25 mouse cellular contexts compared by ENCODE assay signal in the genomic region with DNA sequence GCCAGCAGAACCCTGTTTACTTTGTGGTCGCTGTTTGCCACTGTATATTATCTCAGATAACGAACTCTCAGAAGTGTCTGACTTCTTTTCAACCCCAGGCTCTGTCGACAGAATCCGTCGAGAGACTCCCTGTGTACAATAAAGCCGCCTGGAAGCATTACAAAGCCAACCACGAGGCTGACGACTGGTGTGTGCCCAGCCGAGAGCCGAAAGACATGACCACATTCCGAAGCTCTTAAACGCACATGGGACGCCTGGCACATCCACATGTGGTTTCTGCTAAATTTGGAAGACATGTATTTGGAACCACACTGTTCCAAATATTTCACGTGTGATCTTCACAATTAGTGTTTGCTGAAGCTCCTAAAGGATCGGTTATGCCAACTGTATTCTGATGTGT. TPM values are rescaled to one million over a fixed set of nuclear protein-coding genes. Genes with fewer than 3 reads are reported as not detected.
DNase-seq lines count a peak whose midpoint lies in the region; ATAC-seq and TF ChIP-seq lines count a peak whose summit lies in the region.
"Had no signal": no experiment of that assay in that cellular context is flagged by ENCODE, and none has a peak within 500 bp of the region (broad histone marks: within the 10 kb centered on the region; RNA-seq: fewer than 3 reads in every experiment).

No protein-coding gene starts in this region.

- H3K36me3 ChIP-seq in heart, embryonic 12.5 days: peaks cover 20% of the 10 kb centered on the region
- peaks cover 60% of the 10 kb centered on the region for H3K36me3 ChIP-seq in heart, embryonic 13.5 days
- peaks cover 40% of the 10 kb centered on the region for H3K36me3 ChIP-seq in heart, postnatal 0 days (replicated peaks; ENCODE audit: control insufficient read depth, insufficient read depth, low read length)
- H3K36me3 ChIP-seq: hindbrain, embryonic 13.5 days had no signal

- peak; percentile 47 to 55 for DNase-seq in heart, adult 18-20 months
- DNase-seq in heart, postnatal 0 days (ENCODE audit: low spot score): no peak
- DNase-seq in heart, postnatal 4 days: peak; percentile 46
- no peak for DNase-seq in lung, postnatal 4 days
- DNase-seq: adrenal gland, adult 2 months; adrenal gland, postnatal 25 days; cerebellum, adult 11-12 months; cerebellum, adult 8-10 months; cerebellum, postnatal 10 days; cerebellum, postnatal 36 days; embryo, embryonic 11 days; forebrain, postnatal 0 days; gastrocnemius, adult 2 months; gastrocnemius, postnatal 14 days; kidney, adult 11 months; kidney, adult 8-10 months had no signal

- no peak overlapping the region for H3K4me3 ChIP-seq in heart, embryonic 12.5 days
- no peak overlapping the region for H3K4me3 ChIP-seq in heart, embryonic 13.5 days
- H3K4me3 ChIP-seq in heart, postnatal 0 days (ENCODE audit: low read depth, low read length): no peak overlapping the region
- H3K4me3 ChIP-seq: embryonic facial prominence, embryonic 15.5 days; gastrocnemius, adult 2 months; hindbrain, embryonic 10.5 days; hindbrain, embryonic 13.5 days; intestine, embryonic 15.5 days had no signal

- ATAC-seq in heart, embryonic 12.5 days (ENCODE audit: insufficient number of reproducible peaks, low FRiP score): no peak
- ATAC-seq in heart, embryonic 13.5 days (ENCODE audit: extremely low read depth, insufficient number of reproducible peaks, low FRiP score, low TSS enrichment): no peak
- peak; percentile 67 for ATAC-seq in heart, postnatal 0 days (ENCODE audit: insufficient read depth, low read depth)
- ATAC-seq: CD4-positive, CD25-positive, alpha-beta regulatory T cell, adult 4 months; forebrain, embryonic 14.5 days; forebrain, postnatal 0 days; hindbrain, embryonic 16.5 days; intestine, embryonic 15.5 days had no signal

- no peaks in the 10 kb centered on the region for H3K27me3 ChIP-seq in heart, embryonic 12.5 days (replicated peaks)
- H3K27me3 ChIP-seq in heart, embryonic 13.5 days (replicated peaks): no peaks in the 10 kb centered on the region
- H3K27me3 ChIP-seq in heart, postnatal 0 days (ENCODE audit: control insufficient read depth, insufficient read depth, low read length): no peaks in the 10 kb centered on the region
- H3K27me3 ChIP-seq: embryonic facial prominence, embryonic 15.5 days; hindbrain, embryonic 13.5 days; intestine, embryonic 15.5 days had no signal

- TF ChIP-seq EP300 in heart, postnatal 0 days (IDR thresholded peaks at IDR 0.05; ENCODE audit: low read depth): no peak

- H3K9me3 ChIP-seq in heart, embryonic 12.5 days (replicated peaks): no peaks in the 10 kb centered on the region
- H3K9me3 ChIP-seq in heart, embryonic 13.5 days: no peaks in the 10 kb centered on the region
- H3K9me3 ChIP-seq in heart, postnatal 0 days (replicated peaks; ENCODE audit: control insufficient read depth, low read length): no peaks in the 10 kb centered on the region
- H3K9me3 ChIP-seq: embryonic facial prominence, embryonic 15.5 days; hindbrain, embryonic 10.5 days; hindbrain, embryonic 13.5 days; intestine, embryonic 15.5 days had no signal

- no peak overlapping the region for H3K4me2 ChIP-seq in heart, embryonic 12.5 days
- H3K4me2 ChIP-seq in heart, embryonic 13.5 days: no peak overlapping the region
- H3K4me2 ChIP-seq in heart, postnatal 0 days (ENCODE audit: low read depth, low read length): no peak overlapping the region
- H3K4me2 ChIP-seq: embryonic facial prominence, embryonic 15.5 days; hindbrain, embryonic 13.5 days; intestine, embryonic 15.5 days had no signal

- peaks cover 12% of the 10 kb centered on the region for H3K4me1 ChIP-seq in heart, embryonic 12.5 days (replicated peaks)
- peaks cover 19% of the 10 kb centered on the region for H3K4me1 ChIP-seq in heart, embryonic 13.5 days
- H3K4me1 ChIP-seq in heart, postnatal 0 days (ENCODE audit: control insufficient read depth, insufficient read depth): no peaks in the 10 kb centered on the region
- H3K4me1 ChIP-seq: embryonic facial prominence, embryonic 15.5 days; hindbrain, embryonic 13.5 days; intestine, embryonic 15.5 days had no signal

- no peak overlapping the region for H3K27ac ChIP-seq in heart, embryonic 12.5 days (ENCODE audit: poor library complexity, severe bottlenecking)
- H3K27ac ChIP-seq in heart, embryonic 13.5 days (replicated peaks): 0 out of 2 replicates have a peak overlapping the region, but pooled peaks have one; percentile 9
- no peak overlapping the region for H3K27ac ChIP-seq in heart, postnatal 0 days (ENCODE audit: low read depth)
- H3K27ac ChIP-seq: embryonic facial prominence, embryonic 15.5 days; gastrocnemius, adult 2 months; hindbrain, embryonic 10.5 days; hindbrain, embryonic 13.5 days; intestine, embryonic 15.5 days had no signal

- no peak for TF ChIP-seq CTCF in heart, postnatal 0 days (IDR thresholded peaks at IDR 0.05; ENCODE audit: low read depth)

- 56% methylated on average over 15 of the region's 15 CpGs for WGBS in heart, embryonic 12.5 days
- WGBS in heart, embryonic 13.5 days: 47% methylated on average over 15 of the region's 15 CpGs
- 43% methylated on average over 15 of the region's 15 CpGs for WGBS in heart, postnatal 0 days

- no peak overlapping the region for H3K9ac ChIP-seq in heart, embryonic 12.5 days
- H3K9ac ChIP-seq in heart, embryonic 13.5 days: no peak overlapping the region
- H3K9ac ChIP-seq in heart, postnatal 0 days (replicated peaks; ENCODE audit: low read depth, low read length): no peak overlapping the region
- H3K9ac ChIP-seq: embryonic facial prominence, embryonic 15.5 days; forebrain, postnatal 0 days; hindbrain, embryonic 13.5 days; intestine, embryonic 15.5 days had no signal

RNA-seq across cellular contexts. Expression of a gene that starts 26.9 kb away (rescaled TPM):
- 100 to 1,000 TPM; 177 to 179 TPM for total RNA-seq in heart, adult 18-20 months (2021)
- 108 and 116 TPM in 2 replicates for polyA plus RNA-seq in heart, embryonic 12.5 days (2016; fragmentation: Nextera tagmentation; extraction: Ambion mirVana)
- 84.3 and 88.1 TPM in 2 replicates for polyA plus RNA-seq in heart, embryonic 13.5 days (2015; fragmentation: Nextera tagmentation; extraction: Ambion mirVana)
- total RNA-seq in heart, postnatal 0 days (2014; rRNA removed; ENCODE audit: low replicate concordance): 181 and 286 TPM in 2 replicates
- 62.8 and 65.0 TPM in 2 replicates for polyA plus RNA-seq in heart, postnatal 0 days (2015; fragmentation: Nextera tagmentation; extraction: Ambion mirVana)
- total RNA-seq in heart, postnatal 4 days (2021): 100 to 1,000 TPM; 129 to 138 TPM

Comparison
In these comparisons a context has a peak if more than half of its experiments do, and no peak if none do; other contexts are left out.
1. DNase-seq: peak in heart, adult 18-20 months (2 of 2) and heart, postnatal 4 days (single experiment); none in heart, postnatal 0 days (single experiment) and lung, postnatal 4 days (0 of 2).